Mouse (Mus musculus) cerebellum, adult 9-11 months (tissue): Measurements from ENCODE around the gene Olfr832.
"Not testable (repeated sequence)": the region's sequence is repeated elsewhere in the genome, so short reads cannot be mapped to it uniquely, and the experiment has no call there.

Experiments used
- DNase-seq: peaks from one replicate; pipeline ENCODE4 v3.0.0; 2022

The Olfr832 gene

DNA sequence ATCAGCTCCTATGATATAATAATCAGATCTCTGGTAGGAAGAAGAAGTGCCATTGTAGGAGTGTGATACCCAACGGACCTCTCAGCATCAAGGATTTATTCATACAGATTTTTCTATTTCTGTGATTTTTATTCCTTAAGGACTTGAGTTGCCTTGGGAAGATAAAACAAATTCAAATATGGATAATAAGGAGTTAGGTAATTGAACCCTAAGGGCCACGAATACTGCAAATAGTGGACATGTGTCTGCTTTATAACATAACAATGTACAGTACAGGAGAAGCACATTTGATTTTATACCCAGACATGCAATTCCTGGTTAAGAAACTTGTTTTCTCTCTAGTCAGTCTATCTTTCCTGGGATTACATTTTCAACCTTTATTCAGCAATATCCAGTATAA is at the start of gene Olfr832:
TSS of gene Olfr832 (plus strand) at position 301 of the 400 bp plus-strand sequence.
- DNase-seq, result not testable (repeated sequence)

DNA sequence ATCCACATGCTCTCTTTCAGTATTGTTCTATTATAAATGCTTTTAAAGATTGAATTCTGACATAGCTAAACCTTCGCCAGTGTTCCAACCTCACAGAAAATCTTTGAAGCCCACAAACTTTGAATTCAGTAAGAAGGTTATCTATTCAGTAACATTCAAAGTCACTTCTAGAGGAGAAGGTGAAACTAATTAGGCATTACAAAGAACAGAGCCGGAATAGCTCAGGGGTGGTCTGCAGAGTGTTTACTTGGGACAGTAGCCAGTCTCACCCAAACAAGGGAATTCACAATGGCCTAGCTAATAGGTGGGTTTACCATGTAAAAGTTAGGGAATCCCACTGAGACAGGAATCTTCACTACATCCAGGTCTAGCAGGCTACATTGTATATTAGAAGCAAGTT is 29.2 kb upstream of the Olfr832 start:
- DNase-seq, result not testable (repeated sequence)

DNA sequence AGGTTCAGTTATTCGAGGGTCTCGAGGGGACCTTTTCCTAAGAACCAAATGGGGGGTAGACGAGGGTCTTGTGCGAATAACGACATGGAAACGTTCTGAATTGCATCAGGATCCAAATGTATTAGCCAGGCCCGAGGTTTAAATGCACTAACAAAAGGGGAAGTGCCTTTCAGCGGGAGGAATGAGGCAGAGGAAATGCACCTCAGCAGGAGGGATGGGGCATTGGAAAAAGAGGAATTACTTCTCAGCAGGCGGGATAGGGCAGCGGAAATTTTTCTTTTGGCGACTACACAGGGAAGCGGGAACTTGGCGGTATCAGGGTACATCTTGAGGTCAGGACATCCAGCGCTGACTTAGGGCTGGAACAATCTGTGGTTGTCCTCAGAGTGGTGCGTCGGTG is 9.0 kb upstream of the Olfr832 start:
- DNase-seq, result not testable (repeated sequence)

DNA sequence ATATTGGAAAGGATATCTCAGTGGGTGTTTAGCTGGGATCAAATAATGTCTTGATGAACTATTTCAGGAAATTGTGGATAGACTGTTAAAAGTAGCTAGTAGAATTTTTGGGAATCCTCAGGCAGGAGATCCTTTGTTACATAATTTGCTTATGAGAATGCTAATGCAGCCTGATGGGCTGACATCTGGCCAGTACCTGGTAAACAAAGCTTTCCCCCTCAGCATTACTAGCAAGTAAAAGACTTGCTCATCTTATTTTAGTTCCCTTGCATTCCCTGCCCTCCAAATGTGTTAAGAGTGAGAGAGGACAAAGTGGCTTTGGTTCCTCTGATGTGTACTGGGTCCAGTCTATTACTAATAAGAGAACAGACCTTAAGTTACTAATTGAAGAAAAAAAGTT is 25.1 kb downstream of the Olfr832 start:
- DNase-seq, result no peak

DNA sequence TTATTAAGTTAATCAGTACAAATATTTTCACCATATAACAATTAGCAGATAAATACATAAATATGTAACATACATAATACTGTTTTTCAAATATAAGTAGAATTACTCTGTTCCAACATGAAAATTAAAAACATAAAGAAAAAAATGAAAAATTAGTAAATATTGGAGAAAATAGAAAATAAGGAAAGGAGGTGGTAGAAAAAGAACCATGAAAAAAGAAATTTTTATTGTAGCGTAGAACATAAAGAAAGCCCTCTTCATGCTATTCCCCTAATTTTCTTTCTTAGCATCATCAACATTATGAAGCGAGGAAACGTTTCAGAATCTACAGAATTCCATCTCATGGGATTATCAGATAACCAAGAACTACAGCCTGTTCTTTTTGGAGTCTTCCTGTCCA is 50.8 kb downstream of the Olfr832 start, which contains the start of gene Olfr834:
TSS of gene Olfr834 (plus strand) at position 301 of the 400 bp plus-strand sequence.
- DNase-seq, result no peak
